Mouse (Mus musculus) kidney, postnatal 36 days (tissue): ENCODE data around the gene Olfr561.
A peak's percentile ranks its signal among the peaks of the same experiment; 100 is the strongest.

Experiments
- DNase-seq, 2 experiments: peaks; one replicate each; pipeline ENCODE4 v3.0.0; 2021 to 2022; ENCODE audit warnings: mixed read lengths in 2 of 2

Gene Olfr561

DNA sequence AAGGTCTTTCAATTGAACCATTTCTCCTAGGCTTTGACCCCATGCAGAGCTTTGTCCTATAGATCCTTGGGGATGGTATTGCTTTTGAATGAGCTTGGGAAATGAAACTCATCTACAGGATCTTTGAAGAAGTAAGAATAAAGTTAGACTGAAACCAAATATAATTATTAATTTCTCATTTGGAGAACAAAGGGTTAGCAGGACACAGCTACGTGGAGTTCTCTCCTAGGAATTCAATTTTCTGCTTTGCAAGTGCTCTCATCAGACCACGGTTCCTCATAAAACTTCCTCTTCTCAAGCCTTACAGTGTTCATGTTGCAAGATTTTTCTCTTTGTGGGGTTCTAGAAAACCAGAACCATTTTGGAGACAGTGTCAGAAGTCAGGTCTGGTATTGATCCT, at the start of gene Olfr561:
Gene Olfr561, plus strand, starts transcription at position 301 of the 400 bp plus-strand sequence.
- no peak for DNase-seq

DNA sequence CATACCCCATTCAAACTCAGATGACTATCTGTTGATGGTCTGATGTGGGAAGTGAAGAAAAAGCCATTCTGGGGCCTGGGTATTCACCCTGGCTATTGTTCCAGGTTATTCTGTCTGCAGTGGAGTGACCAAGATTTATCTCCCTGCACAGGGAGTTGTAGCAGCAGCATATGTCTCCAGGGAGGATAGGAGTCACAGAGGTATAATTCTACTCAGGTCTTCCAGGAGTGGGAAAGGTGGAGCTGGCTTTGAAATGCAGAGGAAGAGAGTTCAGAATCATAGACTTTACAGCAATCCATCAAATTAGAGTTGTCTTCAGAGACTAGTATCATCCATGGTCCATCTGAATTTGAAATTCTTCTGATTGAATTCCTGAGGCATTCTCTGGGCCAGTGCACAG, 43.6 kb upstream of the Olfr561 start, which contains the start of gene Olfr559:
Gene Olfr559, minus strand, starts transcription at position 101 of the 400 bp plus-strand sequence.
- DNase-seq, result no peak

DNA sequence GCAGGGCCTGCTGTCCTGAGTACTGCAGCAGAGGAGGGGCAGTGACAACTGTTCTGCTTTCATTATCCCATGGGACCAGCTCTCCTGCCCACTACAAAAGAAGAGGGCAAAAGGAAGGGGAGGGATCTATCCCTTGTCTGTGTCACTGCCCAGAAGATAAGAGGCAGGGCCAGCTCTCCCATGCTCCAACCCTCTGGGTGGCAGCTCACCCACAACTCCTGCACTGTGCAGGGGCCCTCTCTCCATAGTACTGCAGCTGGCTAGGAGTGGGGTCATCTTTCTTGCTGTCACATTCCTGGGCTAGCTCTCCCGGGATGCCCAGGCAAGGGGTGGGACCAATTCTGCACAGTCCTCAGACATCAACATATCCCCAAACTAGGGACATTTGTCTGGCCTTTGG, 37.2 kb upstream of the Olfr561 start:
- DNase-seq, result no peak

DNA sequence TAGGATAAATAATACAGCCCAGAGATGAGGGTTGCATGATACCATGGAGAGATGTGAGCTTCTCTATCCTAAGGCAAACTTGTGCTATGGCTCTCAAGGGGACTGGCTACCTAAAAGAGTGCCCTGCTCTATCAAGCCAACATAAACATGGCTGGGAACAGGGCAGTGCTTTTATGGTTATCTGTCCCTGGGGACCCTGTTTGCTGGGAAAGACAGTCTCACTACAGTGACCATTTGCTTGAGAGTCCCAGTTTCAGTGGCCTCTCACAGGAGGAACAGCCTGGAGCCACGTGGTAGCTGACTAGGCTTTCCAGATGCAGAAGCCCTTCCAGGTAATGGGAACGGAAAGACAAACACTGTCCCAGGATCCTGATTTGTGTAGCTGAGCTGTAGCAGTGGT, 33.3 kb upstream of the Olfr561 start:
- no peak for DNase-seq

DNA sequence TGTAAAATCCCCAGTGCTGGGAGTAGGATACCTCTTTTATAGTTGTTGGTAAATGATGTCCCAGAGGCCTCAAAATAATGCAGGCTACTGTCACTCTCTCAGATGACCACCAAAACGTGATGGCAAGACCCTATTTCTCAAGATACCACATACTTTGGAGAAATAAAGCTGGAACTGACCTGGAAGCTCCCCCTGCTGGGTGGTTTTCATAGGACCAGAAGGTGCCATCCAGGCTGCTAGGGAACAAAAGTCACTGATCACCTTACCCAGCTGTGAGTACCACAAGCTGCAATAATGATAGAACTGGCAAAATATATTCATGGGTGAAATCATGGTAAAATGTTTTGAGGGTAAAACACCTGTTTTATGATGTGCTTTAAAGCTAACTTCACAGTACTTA, 18.9 kb upstream of the Olfr561 start:
- DNase-seq, result peak in 1 of 2 experiments; percentile 36

DNA sequence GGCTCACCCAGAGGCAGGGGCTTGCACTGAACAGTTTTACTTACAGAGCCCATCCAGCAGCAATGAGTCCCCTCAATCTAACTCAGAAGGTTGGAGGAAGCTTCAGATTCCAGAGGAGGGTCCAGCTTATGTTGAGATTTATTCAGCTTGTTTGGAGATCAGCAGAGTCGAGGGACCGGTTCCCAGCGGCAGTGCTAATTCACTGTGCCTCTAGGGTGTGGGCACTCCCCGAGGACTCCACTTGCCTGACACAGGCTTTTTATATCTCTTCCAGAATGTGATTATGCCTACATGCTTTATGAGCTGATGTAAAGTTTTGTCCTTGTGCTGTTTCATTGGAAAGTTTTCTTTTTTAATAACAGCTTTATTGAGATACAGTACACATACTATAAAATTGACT, 11.8 kb upstream of the Olfr561 start, which contains the start of the genes Olfr560 and Olfr78:
Gene Olfr560, minus strand, starts transcription at position 101 of the 400 bp plus-strand sequence.
Gene Olfr78, minus strand, starts transcription at position 206 of the 400 bp plus-strand sequence.
- no peak for DNase-seq

DNA sequence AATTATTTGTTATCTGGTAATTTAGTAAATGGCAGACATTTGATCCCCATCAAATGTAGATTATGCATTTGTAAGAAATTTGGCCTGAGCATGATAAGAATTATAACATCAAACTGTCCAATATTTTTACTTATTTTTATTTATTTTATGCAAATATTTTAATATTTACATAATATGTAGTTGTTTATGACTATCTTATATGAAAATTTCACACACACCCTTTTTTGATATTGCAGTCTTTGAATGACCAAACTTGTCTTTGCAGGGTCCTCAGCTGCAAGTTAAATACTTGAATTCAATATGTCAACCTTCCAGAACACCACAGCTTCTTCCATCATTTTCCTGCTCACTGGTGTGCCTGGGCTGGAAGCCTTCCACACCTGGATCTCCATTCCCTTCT, 32.2 kb downstream of the Olfr561 start, which contains the start of gene Olfr564:
Gene Olfr564, plus strand, starts transcription at position 301 of the 400 bp plus-strand sequence.
- DNase-seq, result no peak
